Mouse (Mus musculus) inflammation-experienced regulatory T-cells, adult 6 months (primary cell): ENCODE data around the gene Rora. TPM values are rescaled to one million over a fixed set of nuclear protein-coding genes. Genes with fewer than 3 reads are reported as not detected.

Experiments
- ATAC-seq: one replicate; pipeline ENCODE4 v1.8.0; 2017
- polyA plus RNA-seq, 3 experiments: library from polyadenylated mRNA; unstranded; fragments of 100-300 nt; shearing (Covaris generic); gene quantifications; one replicate each; pipeline ENCODE4 v1.2.1; 2017

Gene Rora
- polyA plus RNA-seq, 3 experiments from 2014 or later = 38.3 to 98.2 (median 52.9) TPM

- no peak for ATAC-seq
Measured at GRCm38 (mm10) chr9:68689351-68689750, 35.8 kb downstream of the Rora start.

- ATAC-seq = no peak
Measured at GRCm38 (mm10) chr9:68694889-68695495, 41.4 kb downstream of the Rora start.

GRCm38 (mm10) chr9:68695496-68695969, 41.9 kb downstream of the Rora start:
- no peak for ATAC-seq

- ATAC-seq = no peak
Measured at GRCm38 (mm10) chr9:68696425-68696956, 42.9 kb downstream of the Rora start.

GRCm38 (mm10) chr9:68699341-68699740, 45.8 kb downstream of the Rora start:
- no peak for ATAC-seq

- no peak for ATAC-seq
Measured at GRCm38 (mm10) chr9:68699856-68700255, 46.3 kb downstream of the Rora start.

- ATAC-seq = no peak
Measured at GRCm38 (mm10) chr9:68707636-68708035, 54.0 kb downstream of the Rora start.

- no peak for ATAC-seq
Measured at GRCm38 (mm10) chr9:68709232-68709631, 55.6 kb downstream of the Rora start.

- ATAC-seq = no peak
Measured at GRCm38 (mm10) chr9:68710893-68711654, 57.5 kb downstream of the Rora start.

GRCm38 (mm10) chr9:68716961-68717360, 63.4 kb downstream of the Rora start:
- no peak for ATAC-seq

- no peak for ATAC-seq
Measured at GRCm38 (mm10) chr9:68718427-68718826, 64.8 kb downstream of the Rora start.

- no peak for ATAC-seq
Measured at GRCm38 (mm10) chr9:68719286-68719685, 65.7 kb downstream of the Rora start.

GRCm38 (mm10) chr9:68724636-68725285, 71.2 kb downstream of the Rora start:
- ATAC-seq = no peak

GRCm38 (mm10) chr9:68727166-68727855, 73.7 kb downstream of the Rora start:
- no peak for ATAC-seq

- ATAC-seq = no peak
Measured at GRCm38 (mm10) chr9:68731438-68731837, 77.9 kb downstream of the Rora start.

GRCm38 (mm10) chr9:68732929-68733328, 79.3 kb downstream of the Rora start:
- no peak for ATAC-seq

- ATAC-seq = no peak
Measured at GRCm38 (mm10) chr9:68735886-68736285, 82.3 kb downstream of the Rora start.

- ATAC-seq = no peak
Measured at GRCm38 (mm10) chr9:68737197-68737736, 83.7 kb downstream of the Rora start.

- ATAC-seq = no peak
Measured at GRCm38 (mm10) chr9:68745931-68746646, 92.5 kb downstream of the Rora start.

- no peak for ATAC-seq
Measured at GRCm38 (mm10) chr9:68756976-68757375, 103.4 kb downstream of the Rora start.

- no peak for ATAC-seq
Measured at GRCm38 (mm10) chr9:68759324-68759723, 105.7 kb downstream of the Rora start.

- ATAC-seq = no peak
Measured at GRCm38 (mm10) chr9:68760329-68760728, 106.7 kb downstream of the Rora start.
